Mouse (Mus musculus) lung, embryonic 14.5 days (tissue): Measurements from ENCODE around the gene Scyl1. TPM values are rescaled to one million over a fixed set of nuclear protein-coding genes. Genes with fewer than 3 reads are reported as not detected.
A peak's percentile ranks its signal among the peaks of the same experiment; 100 is the strongest.

Experiments used
- ATAC-seq: fragments of 200-750 bp; cut with Nextera tagmentation; 2 replicates; pipeline ENCODE4 v1.8.0; 2017; ENCODE audit warnings: mild to moderate bottlenecking, moderate TSS enrichment, moderate library complexity; ENCODE audit not compliant: insufficient read depth
- DNase-seq: peaks from one replicate; pipeline ENCODE4 v3.0.0-alpha.2; 2015
- H3K27ac ChIP-seq: fragments of 300-500 bp; sonication (generic); 2 replicates; pipeline ENCODE4 v1.5.1; 2014; ENCODE audit warnings: low read depth, mild to moderate bottlenecking, moderate library complexity
- H3K27me3 ChIP-seq: fragments of 300-500 bp; sonication (generic); 2 replicates; pipeline ENCODE4 v1.6.1; 2014; ENCODE audit warnings: low read length, control low read depth; ENCODE audit not compliant: insufficient read depth
- H3K36me3 ChIP-seq: fragments of 300-500 bp; sonication (generic); 2 replicates; pipeline ENCODE4 v1.6.1; 2014; ENCODE audit warnings: control low read depth; ENCODE audit not compliant: insufficient read depth
- H3K4me1 ChIP-seq: fragments of 300-500 bp; sonication (generic); 2 replicates; pipeline ENCODE4 v1.6.1; 2014; ENCODE audit warnings: antibody characterized with exemption, control low read depth; ENCODE audit not compliant: insufficient read depth
- H3K4me2 ChIP-seq: fragments of 300-500 bp; sonication (generic); 2 replicates; pipeline ENCODE4 v1.6.1; 2014; ENCODE audit warnings: mild to moderate bottlenecking
- H3K4me3 ChIP-seq: fragments of 300-500 bp; sonication (generic); 2 replicates; pipeline ENCODE4 v1.5.1; 2014; ENCODE audit warnings: low read depth, low read length
- H3K9ac ChIP-seq: fragments of 300-500 bp; sonication (generic); 2 replicates; pipeline ENCODE4 v1.6.1; 2014
- H3K9me3 ChIP-seq: fragments of 300-500 bp; sonication (generic); 2 replicates; pipeline ENCODE4 v1.6.1; 2016; ENCODE audit warnings: low read depth, low read length, control low read depth
- CTCF ChIP-seq: IDR thresholded peaks from 2 replicates; pipeline ENCODE4 v1.5.1; 2016; ENCODE audit warnings: antibody characterized with exemption, low read depth
- WGBS: fragments of 180-500 bp; shearing (Covaris S2); extraction: QIAGEN DNeasy Blood & Tissue Kit; methylation state at CpG from one replicate; pipeline ENCODE4 v1.1.7; 2014; 5-methylcytosine and 5-hydroxymethylcytosine counted together
- polyA plus RNA-seq: library from polyadenylated mRNA; unstranded; fragments of >200 nt; fragmentation: Nextera tagmentation; extraction: Ambion mirVana; gene quantifications from 2 replicates; pipeline ENCODE4 v1.2.1, GENCODE M21; 2014

Gene Scyl1
- polyA plus RNA-seq, 1 experiment from 2014 or later: 84.5 TPM

GRCm38 (mm10) chr19:5713255-5713654 is 58.0 kb downstream of the Scyl1 start:
- Histone ChIP-seq H3K4me2 (0 out of 2 replicates have a peak overlapping the region, but pooled peaks have one; percentile 20), H3K9me3 (no peaks in the 10 kb centered on the region), H3K4me1 (0 out of 2 replicates have a peak, but pooled peaks cover 7% of the 10 kb centered on the region), H3K27ac (peak overlapping the region; percentile 51; the same call in 1 of the 2 replicates), H3K4me3 (no peak overlapping the region), H3K36me3 (peaks cover 73% of the 10 kb centered on the region), H3K9ac (no peak overlapping the region; the same call in 1 of the 2 replicates), H3K27me3 (no peaks in the 10 kb centered on the region)
- TF ChIP-seq CTCF: no peak
- 68% methylated on average over 5 of the region's 5 CpGs for WGBS
- ATAC-seq (no peak), DNase-seq (no peak)

GRCm38 (mm10) chr19:5711907-5712460 is 59.2 kb downstream of the Scyl1 start:
- Histone ChIP-seq H3K9me3 (no peaks in the 10 kb centered on the region), H3K36me3 (peaks cover 70% of the 10 kb centered on the region), H3K4me3 (no peak overlapping the region), H3K4me1 (0 out of 2 replicates have a peak, but pooled peaks cover 7% of the 10 kb centered on the region), H3K27ac (no peak overlapping the region), H3K9ac (no peak overlapping the region), H3K4me2 (no peak overlapping the region), H3K27me3 (no peaks in the 10 kb centered on the region)
- DNase-seq: no peak
- no peak for ATAC-seq
- no peak for TF ChIP-seq CTCF
- 91% methylated on average over 14 of the region's 14 CpGs for WGBS

GRCm38 (mm10) chr19:5711218-5711617 is 60.0 kb downstream of the Scyl1 start:
- peak; percentile 90 for DNase-seq

GRCm38 (mm10) chr19:5710581-5710980 is 60.6 kb downstream of the Scyl1 start:
- TF ChIP-seq CTCF: no peak
- peaks cover 72% of the 10 kb centered on the region for H3K36me3 ChIP-seq

More at GRCm38 (mm10) chr19:5711218-5711617, 60.0 kb downstream of the Scyl1 start:
- Histone ChIP-seq H3K27me3 (no peaks in the 10 kb centered on the region), H3K9me3 (no peaks in the 10 kb centered on the region), H3K36me3 (peaks cover 72% of the 10 kb centered on the region), H3K4me1 (0 out of 2 replicates have a peak, but pooled peaks cover 7% of the 10 kb centered on the region), H3K4me2 (no peak overlapping the region), H3K4me3 (no peak overlapping the region), H3K27ac (no peak overlapping the region), H3K9ac (no peak overlapping the region)
- WGBS: 19% methylated on average over 3 of the region's 3 CpGs
- peak; percentile 82 for TF ChIP-seq CTCF
- no peak for ATAC-seq

GRCm38 (mm10) chr19:5710068-5710467 is 61.2 kb downstream of the Scyl1 start:
- 94% methylated on average over 6 of the region's 6 CpGs for WGBS
- no peak for TF ChIP-seq CTCF
- no peak overlapping the region for H3K4me3 ChIP-seq
- H3K9me3 ChIP-seq: no peaks in the 10 kb centered on the region
- no peaks in the 10 kb centered on the region for H3K27me3 ChIP-seq
- H3K27ac ChIP-seq: no peak overlapping the region
- no peak for ATAC-seq
- 0 out of 2 replicates have a peak, but pooled peaks cover 7% of the 10 kb centered on the region for H3K4me1 ChIP-seq
- DNase-seq: no peak
- H3K4me2 ChIP-seq: no peak overlapping the region
- no peak overlapping the region for H3K9ac ChIP-seq
- H3K36me3 ChIP-seq: peaks cover 72% of the 10 kb centered on the region

More at GRCm38 (mm10) chr19:5710581-5710980, 60.6 kb downstream of the Scyl1 start:
- Histone ChIP-seq H3K27ac (no peak overlapping the region), H3K4me2 (no peak overlapping the region), H3K27me3 (no peaks in the 10 kb centered on the region), H3K9me3 (no peaks in the 10 kb centered on the region), H3K4me1 (0 out of 2 replicates have a peak, but pooled peaks cover 7% of the 10 kb centered on the region), H3K9ac (no peak overlapping the region), H3K4me3 (no peak overlapping the region)
- WGBS: 86% methylated on average over 8 of the region's 8 CpGs
- DNase-seq: no peak
- no peak for ATAC-seq

Other genes with a start within 250 kb of the Scyl1 start
- 0.89 and 1.0 TPM in 2 replicates for gene Ovol1, start 210.8 kb downstream of the Scyl1 start, polyA plus RNA-seq
- 3.7 and 4.2 TPM in 2 replicates for gene Ap5b1, start 203.4 kb downstream of the Scyl1 start, polyA plus RNA-seq
- gene Rnaseh2c, start 169.5 kb downstream of the Scyl1 start, polyA plus RNA-seq: 138 and 145 TPM in 2 replicates
- 25.5 and 33.4 TPM in 2 replicates for gene Kat5, start 161.2 kb downstream of the Scyl1 start, polyA plus RNA-seq
- gene Rela, start 133.9 kb downstream of the Scyl1 start, polyA plus RNA-seq: 52.3 and 54.2 TPM in 2 replicates
- gene Sipa1, start 107.7 kb downstream of the Scyl1 start, polyA plus RNA-seq: 40.4 and 49.3 TPM in 2 replicates
- 36.6 TPM in 2 replicates for gene Map3k11, start 82.7 kb downstream of the Scyl1 start, polyA plus RNA-seq
- gene Pcnx3, start 82.5 kb downstream of the Scyl1 start, polyA plus RNA-seq: 28.4 and 35.2 TPM in 2 replicates
- gene Kcnk7, start 67.1 kb downstream of the Scyl1 start, polyA plus RNA-seq: 0.32 and 0.47 TPM in 2 replicates
- 15.5 and 17.4 TPM in 2 replicates for gene Ehbp1l1, start 45.1 kb downstream of the Scyl1 start, polyA plus RNA-seq
- 108 and 116 TPM in 2 replicates for gene Fam89b, start 41.8 kb downstream of the Scyl1 start, polyA plus RNA-seq
- gene Ltbp3, start 30.5 kb downstream of the Scyl1 start, polyA plus RNA-seq: 51.8 and 55.9 TPM in 2 replicates
- gene Frmd8, start 103.9 kb upstream of the Scyl1 start, polyA plus RNA-seq: 37.9 and 42.2 TPM in 2 replicates
- 2.4 TPM in 2 replicates for gene Slc25a45, start 106.4 kb upstream of the Scyl1 start, polyA plus RNA-seq
- gene Tigd3, start 122.7 kb upstream of the Scyl1 start, polyA plus RNA-seq: 2.7 and 3.8 TPM in 2 replicates
- gene Dpf2, start 141.6 kb upstream of the Scyl1 start, polyA plus RNA-seq: 147 and 162 TPM in 2 replicates
- 9.8 and 9.9 TPM in 2 replicates for gene Cdc42ep2, start 153.4 kb upstream of the Scyl1 start, polyA plus RNA-seq
- gene Pola2, start 192.8 kb upstream of the Scyl1 start, polyA plus RNA-seq: 88.7 and 89.3 TPM in 2 replicates
- gene Slc22a20, start 214.7 kb upstream of the Scyl1 start, polyA plus RNA-seq: not detected in 2 replicates
- 9.6 and 11.3 TPM in 2 replicates for gene Capn1, start 244.5 kb upstream of the Scyl1 start, polyA plus RNA-seq